Mouse (Mus musculus) MN1 (cell line): ENCODE measurements around the gene Fam221a.

Experiments used
- DNase-seq: peaks from one replicate; pipeline ENCODE4 v3.0.0-alpha.2; 2016; ENCODE audit warnings: low spot score

Gene Fam221a

DNA sequence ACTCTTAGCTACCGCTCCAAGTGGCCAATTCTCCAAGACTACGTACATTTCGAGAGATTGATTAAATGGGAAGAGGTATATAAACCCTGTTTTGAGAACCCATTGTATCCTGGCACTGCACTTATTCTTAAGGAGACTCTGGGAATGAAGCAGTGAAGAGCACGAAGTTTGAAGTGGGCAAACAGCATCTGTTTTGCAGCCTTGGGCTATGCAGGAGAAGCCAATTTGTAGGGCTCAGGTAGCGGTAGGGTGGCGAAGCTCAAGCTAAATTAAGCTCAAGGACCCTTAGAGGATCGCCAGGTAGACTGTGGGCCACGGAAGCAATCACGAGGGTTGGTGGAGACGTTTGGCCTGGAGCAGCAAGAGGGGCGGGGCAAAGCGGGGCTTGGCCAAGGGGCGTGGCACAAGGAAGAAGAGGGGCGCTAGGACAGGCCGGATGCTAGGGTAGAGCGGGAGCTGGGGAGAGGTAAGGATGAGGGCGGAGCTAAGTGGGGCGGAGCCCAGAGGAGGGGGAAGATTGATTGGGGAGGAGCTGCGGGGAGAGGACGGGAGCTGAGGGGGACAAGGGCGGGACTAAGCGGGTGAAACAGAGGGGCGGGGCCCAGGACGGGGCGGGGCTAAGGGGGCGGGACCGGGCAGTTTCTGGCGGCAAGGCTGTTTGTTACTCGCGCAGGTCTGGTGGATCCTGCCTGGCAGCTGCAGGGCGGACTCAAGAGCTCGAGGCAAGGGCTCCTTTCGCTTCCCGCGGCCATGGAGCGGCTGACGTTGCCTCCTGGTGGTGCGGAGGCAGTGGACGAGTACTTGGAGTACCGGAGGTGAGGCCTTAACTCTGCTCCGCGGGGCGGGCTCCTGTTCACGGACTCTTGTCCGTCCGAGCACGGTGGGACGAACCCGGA is at the start of gene Fam221a:
Fam221a (plus strand) TSS at position 581 of the 896 bp plus-strand sequence.
- DNase-seq = peak; percentile 72

- DNase-seq = peak; percentile 98
Observed at GRCm38 (mm10) chr6:49318966-49319594, 48.5 kb upstream of the Fam221a start, which contains the start of gene Ccdc126. Ccdc126 (plus strand) TSS chr6:49319274.

DNA sequence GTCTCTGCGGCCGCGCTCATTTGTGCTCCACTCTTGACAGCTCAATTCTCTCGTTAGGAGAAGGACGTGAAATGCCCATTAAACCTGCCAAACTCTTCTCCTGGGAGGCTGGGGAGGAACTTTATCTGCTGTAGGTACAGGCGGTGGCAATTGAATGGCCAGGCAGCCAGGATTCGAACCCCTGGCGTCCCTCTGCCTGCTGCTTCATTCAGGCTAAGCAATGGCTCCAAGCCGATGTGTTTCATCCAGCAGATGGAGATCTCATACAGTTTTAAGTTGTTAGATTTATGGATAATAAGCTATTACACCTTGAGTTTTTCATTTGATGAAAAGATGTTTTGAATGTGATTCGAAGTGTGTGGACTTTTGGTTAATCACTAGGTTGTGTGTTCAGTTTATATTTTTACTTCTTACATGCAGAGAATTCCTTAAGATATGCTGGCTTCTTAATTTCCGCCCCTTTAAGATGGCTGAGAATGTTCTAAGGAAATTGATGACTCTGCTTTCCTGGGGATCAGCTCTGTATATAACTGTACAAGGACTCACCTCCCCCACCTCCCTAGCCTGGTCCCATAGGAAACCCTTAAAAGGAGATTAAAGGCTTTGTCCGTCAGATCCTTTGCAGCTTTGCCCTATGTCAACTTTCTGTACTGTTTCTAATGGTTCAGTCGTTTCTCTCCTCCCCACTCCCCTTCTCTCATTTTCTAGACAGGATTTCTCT is 47.8 kb upstream of the Fam221a start:
- peak; percentile 6 for DNase-seq

GRCm38 (mm10) chr6:49321341-49321740 is 46.2 kb upstream of the Fam221a start:
- no peak for DNase-seq

DNA sequence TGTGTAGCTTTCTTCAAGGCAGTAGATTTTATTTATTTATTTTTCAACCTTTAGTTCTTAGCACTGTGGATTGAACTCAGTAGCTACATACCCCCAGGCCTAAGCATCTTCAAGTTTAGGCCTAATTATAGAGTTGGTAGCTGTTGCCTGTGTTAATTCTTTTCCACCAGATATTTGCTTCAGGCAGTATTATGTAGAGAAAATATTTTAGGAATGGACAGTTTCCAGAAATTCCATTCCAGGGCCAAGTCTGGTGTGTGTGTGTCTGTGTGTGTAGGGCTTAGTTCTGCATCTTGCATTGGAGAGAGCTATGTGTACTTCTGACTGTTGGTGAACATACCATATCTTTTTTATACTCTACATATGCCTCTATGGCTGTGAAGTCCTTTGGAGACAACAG is 45.5 kb upstream of the Fam221a start:
- DNase-seq = no peak

DNA sequence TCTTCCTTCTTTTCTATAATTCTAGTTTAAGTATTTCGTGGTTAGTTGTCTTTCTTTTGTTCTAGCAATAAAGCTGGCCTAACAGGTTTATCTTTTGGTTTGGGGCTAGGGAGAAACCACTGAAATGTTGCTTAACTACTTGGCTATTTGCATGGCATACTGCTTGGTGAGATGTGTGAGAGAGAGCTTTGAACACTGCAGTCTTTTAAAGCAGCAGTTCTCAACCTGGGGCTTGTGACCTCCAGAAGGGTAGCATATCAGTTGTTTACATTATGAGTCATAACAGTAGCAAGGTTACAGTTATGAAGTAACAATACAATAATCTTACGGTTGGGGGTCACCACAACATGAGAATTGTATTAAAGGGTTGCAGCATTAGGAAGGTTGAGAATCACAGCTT is 44.6 kb upstream of the Fam221a start:
- DNase-seq = no peak

- DNase-seq = no peak
Observed at GRCm38 (mm10) chr6:49324528-49324927, 43.0 kb upstream of the Fam221a start.

GRCm38 (mm10) chr6:49325294-49325693 is 42.2 kb upstream of the Fam221a start:
- no peak for DNase-seq

- DNase-seq = no peak
Observed at GRCm38 (mm10) chr6:49326846-49327245, 40.7 kb upstream of the Fam221a start.

DNA sequence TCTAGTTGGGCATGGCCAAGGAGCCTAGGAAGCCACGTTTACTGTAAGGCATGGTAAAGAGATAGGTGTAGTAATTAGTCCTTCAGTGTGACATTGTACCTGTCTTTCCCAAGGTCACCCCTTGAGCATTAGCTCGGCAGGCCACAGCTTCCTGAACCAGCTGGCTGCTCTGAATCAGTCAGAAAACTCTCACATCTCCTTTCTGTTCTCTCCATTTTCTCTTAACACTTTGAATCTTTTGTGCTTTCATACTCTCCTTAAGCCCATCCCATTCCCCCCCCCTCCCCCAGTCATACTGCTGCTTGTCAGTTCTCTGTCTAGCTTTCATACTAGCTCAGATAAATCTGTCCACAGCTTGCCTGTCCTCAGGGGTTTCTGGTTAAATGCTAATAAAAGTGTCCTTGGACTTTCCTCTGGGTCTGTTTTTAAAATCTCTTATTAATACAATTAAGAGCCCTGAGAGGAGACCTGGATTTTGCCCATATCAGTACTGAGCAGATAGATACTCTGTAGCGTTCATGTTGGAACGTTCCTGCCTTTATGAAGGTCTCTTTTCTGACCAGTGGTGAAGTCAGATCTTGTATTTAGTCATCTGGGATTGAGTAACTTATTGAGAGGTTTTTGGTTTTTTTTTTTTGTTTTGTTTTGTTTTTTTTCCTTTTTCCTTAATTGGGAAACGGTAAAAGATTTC is 36.0 kb upstream of the Fam221a start:
- DNase-seq = no peak

DNA sequence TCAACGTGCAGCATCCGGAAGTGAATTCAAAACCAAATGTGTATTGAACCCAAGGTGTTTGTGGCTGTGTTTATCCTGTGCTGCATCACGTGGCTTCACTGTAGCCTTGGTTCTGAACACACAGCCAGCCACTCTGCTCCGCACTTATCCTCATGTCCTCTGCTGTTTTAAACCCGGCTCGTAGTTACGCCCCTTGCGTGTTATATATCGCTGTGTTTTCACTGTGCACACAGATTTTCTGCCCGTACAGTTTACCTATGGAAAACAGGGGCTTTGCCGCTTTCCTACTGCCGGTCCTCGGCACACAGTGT is 35.5 kb upstream of the Fam221a start:
- DNase-seq = no peak

GRCm38 (mm10) chr6:49338566-49338965 is 29.0 kb upstream of the Fam221a start:
- no peak for DNase-seq

- no peak for DNase-seq
Observed at GRCm38 (mm10) chr6:49339145-49339544, 28.4 kb upstream of the Fam221a start.

DNA sequence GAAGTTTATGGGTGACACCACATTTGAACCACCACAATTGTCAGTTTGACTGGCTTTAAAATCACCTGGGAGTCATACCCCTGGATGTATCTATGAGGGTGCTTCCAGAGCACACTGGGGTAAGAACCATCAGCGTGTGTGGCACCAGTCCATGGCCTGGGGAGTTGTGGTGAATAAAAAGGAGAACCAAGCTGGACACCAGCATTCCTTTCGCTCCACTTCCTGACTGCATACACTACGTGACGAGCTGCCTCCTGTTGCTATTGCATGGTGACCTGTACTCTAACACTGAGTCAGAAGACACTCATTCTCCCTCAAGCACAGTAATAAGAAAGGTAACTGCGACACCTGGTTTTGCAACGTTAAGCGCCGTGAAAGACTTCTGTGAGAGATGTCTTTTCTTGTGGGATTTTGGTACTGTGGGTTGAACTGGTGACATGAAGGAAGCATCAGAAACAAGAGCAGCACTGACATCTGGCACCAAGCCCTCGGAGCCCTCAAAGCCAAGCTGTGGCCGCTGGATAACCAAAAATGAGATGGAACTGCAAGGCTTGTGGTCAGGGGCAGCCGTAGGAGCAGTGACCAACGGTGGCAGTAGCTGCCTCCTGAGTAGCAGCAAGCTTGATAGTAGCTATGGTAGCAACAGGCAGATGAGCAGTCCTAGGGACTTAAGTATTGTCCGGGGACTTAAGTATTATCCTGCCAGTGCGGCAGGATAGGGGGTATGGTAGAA is 23.6 kb upstream of the Fam221a start:
- no peak for DNase-seq

DNA sequence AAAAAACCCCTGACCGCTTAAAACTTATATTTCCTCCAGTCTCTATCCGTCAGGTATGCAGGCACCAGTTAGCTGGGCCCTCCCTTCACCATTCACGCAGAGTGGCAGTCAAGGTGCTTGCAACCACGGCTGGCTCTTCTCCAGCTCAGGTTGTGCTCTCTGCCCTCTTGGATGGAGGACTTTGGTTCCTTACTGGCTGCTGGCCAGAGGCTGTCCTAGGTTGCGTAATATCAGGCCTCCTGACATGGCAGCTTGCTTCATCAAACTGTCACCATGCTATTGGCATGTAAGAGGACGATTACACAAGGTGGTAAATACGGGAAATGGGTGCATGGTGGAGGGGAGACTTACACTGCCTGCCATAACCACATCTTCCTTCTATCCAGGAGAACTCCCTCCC is 17.7 kb upstream of the Fam221a start:
- no peak for DNase-seq

GRCm38 (mm10) chr6:49354613-49355012 is 12.9 kb upstream of the Fam221a start:
- DNase-seq = no peak

DNA sequence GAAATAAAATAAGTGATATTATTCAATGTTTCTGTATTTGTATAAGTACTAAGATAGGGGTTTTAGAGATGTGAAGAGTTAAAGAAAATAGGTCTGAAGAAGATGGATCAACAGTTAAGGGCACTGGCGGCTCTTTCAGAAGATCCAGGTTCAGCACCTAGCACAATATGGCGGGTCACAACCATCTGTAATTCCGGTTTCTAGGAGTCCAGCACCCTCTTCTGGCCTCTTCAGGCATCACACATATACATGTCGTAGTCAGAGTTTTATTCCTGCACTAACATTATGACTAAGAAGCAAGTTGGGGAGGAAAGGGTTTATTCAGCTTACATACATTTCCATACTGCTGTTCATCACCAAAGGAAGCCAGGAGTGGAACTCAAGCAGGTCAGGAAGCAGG is 12.4 kb upstream of the Fam221a start:
- DNase-seq = no peak

DNA sequence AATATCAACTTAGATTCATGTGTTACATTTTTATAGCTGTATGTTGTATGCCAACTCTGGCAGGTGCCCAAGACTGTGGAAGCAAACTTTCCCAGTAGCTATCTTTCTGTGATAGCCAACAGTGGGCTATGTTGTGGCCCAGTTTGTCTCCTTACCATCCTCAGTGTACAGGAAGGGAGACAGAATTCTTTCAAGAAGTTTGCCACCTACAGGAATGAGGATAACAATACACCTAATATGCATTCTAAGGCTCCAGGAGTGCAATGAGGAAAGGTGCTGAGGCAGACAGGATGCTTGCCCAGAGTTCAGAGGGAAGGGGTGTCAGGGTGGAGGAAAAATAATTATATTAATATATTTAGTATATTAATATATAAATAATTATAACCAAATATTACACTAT is 7.1 kb upstream of the Fam221a start:
- DNase-seq = no peak

DNA sequence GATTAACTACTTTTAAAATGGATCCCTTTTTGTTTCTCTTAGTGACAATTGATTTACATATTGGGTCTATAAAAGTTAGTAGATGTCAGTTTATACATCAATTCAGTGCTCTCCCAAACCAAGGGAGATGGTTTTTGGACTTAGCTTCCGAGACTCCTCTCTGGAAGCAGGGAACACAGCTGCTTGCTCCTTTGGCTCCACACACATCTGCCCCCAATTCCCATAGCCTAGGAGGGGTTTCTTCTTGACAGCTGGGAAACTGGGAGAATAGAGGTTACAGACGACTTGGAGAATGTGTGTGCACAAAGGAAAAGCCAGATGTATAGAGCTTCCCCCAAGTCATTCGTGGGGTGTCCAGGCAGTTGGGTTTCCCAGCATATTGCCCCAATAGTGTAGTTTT is 673 bp downstream of the Fam221a start:
- no peak for DNase-seq

DNA sequence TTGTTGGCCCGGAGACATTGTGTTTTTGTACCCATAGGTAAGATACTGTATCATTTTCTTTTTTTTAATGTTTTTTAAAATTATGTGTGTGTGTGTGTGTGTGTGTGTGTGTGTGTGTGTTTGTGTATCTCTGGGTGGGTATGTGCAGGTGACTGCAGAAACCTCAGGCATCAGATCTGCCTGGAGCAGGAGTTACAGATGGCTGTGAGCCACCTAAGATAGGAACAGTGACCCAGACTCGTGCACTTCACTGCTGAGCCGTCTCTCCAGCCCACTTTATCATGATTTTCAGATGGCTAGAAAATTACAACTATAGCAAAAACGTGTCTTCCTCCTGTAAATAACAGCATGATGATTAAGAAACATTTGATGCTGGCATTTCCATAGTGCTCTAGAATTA is 5.2 kb downstream of the Fam221a start:
- DNase-seq = no peak

DNA sequence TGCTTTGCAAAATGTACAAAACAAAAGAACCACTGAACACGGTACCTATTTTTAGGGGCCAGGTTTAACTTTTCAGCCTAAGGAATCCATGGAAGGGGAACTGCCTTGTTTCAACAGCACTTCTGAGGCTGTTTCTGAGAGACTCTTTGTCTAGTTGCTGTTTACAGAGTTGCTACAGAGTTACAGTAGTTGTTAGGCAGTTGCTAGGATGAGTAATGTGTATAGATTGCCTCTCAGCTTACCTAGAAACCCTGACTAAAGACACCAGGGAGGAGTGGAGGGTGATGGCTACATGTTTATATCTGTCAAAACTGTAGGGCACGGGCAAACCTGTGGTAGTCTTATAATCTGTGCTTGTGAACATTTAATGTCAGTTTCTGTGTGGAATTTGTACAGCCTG is 6.4 kb downstream of the Fam221a start:
- no peak for DNase-seq

GRCm38 (mm10) chr6:49378328-49378727 is 10.8 kb downstream of the Fam221a start:
- no peak for DNase-seq
